Mouse (Mus musculus): ENCODE data around the gene Olfr497.

Olfr497 gene

DNA sequence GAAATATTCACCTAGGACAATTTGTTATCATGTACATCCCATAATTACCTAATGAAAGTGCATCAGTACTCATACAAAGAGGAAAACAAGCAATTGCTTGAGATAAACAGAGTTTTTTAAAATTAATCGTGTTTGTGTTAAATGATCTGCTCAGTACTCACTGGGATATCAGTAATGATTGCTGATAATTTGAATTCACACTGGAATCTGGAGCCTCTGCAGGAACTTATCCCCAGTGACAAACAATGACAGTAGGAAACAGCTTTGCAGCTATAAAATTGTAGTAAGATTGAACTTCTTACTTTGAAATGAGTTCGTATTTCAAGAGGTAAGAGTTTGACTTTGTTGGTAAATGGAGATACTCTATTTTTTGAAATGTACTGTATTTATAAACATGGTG lies at the start of gene Olfr497:
TSS of gene Olfr497 (plus strand) at position 301 of the 400 bp plus-strand sequence.
- no peak for DNase-seq (ENCODE audit: low read depth, low spot score)

- no peak for DNase-seq (ENCODE audit: low read depth, low spot score)
Measured at GRCm38 (mm10) chr7:108392867-108393266, 27.4 kb upstream of the Olfr497 start, which contains the start of gene Olfr495. TSS of gene Olfr495 (plus strand) at chr7:108393167.

- DNase-seq (ENCODE audit: low read depth, low spot score), result no peak
Measured at GRCm38 (mm10) chr7:108465026-108465425, 44.8 kb downstream of the Olfr497 start, which contains the start of gene Olfr498. TSS of gene Olfr498 (plus strand) at chr7:108465326.
